Mouse (Mus musculus) liver, embryonic 14.5 days (tissue): ENCODE results near the gene Rbm47. TPM values are rescaled to one million over a fixed set of nuclear protein-coding genes. Genes with fewer than 3 reads are reported as not detected.
"Not testable (repeated sequence)": the region's sequence is repeated elsewhere in the genome, so short reads cannot be mapped to it uniquely, and the experiment has no call there.

Experiments
- ATAC-seq: fragments of 200-750 bp; cut with Nextera tagmentation; 2 replicates; pipeline ENCODE4 v1.8.0; 2017; ENCODE audit warnings: moderate number of reproducible peaks, mild to moderate bottlenecking, moderate library complexity; ENCODE audit not compliant: insufficient read depth
- DNase-seq, 3 experiments: peaks; one replicate each; pipeline ENCODE4 v3.0.0-alpha.2; 2012 to 2013; ENCODE audit warnings: low read depth in 3 of 3, low spot score in 3 of 3
- H3K27ac ChIP-seq: fragments of 300-500 bp; sonication (generic); 2 replicates; pipeline ENCODE4 v1.5.1; 2014; ENCODE audit warnings: moderate library complexity, mild to moderate bottlenecking, control low read depth, inconsistent platforms
- H3K27me3 ChIP-seq: fragments of 300-500 bp; sonication (generic); 2 replicates; pipeline ENCODE4 v1.6.1; 2014; ENCODE audit warnings: mild to moderate bottlenecking, low read length, moderate library complexity; ENCODE audit not compliant: control insufficient read depth, insufficient read depth
- H3K36me3 ChIP-seq: fragments of 300-500 bp; sonication (generic); replicated peaks from 2 replicates; pipeline ENCODE4 v1.6.1; 2014; ENCODE audit warnings: low read depth; ENCODE audit not compliant: control insufficient read depth, insufficient read depth
- H3K4me1 ChIP-seq, 2 experiments: fragments of 200-500 bp in 1 of 2; fragments of 300-500 bp in 1 of 2; sonication (generic) in 1 of 2; replicated peaks; 2 replicates each; pipeline ENCODE4 v1.6.1; 2012 to 2014; ENCODE audit warnings: antibody characterized with exemption in 1 of 2, inconsistent platforms in 1 of 2, low read length in 1 of 2; ENCODE audit not compliant: control insufficient read depth in 2 of 2, insufficient read depth in 2 of 2
- H3K4me2 ChIP-seq: fragments of 300-500 bp; sonication (generic); 2 replicates; pipeline ENCODE4 v1.6.1; 2014; ENCODE audit warnings: low read depth, mild to moderate bottlenecking, control low read depth, moderate library complexity
- H3K4me3 ChIP-seq, 2 experiments: fragments of 200-500 bp in 1 of 2; fragments of 300-500 bp in 1 of 2; sonication (generic) in 1 of 2; 2 replicates each; pipeline ENCODE4 v1.5.1; 2012 to 2014; ENCODE audit warnings: low read depth in 2 of 2, low read length in 2 of 2, mild to moderate bottlenecking in 2 of 2, control low read depth in 1 of 2, inconsistent platforms in 1 of 2, moderate library complexity in 1 of 2; ENCODE audit not compliant: insufficient read depth in 1 of 2
- H3K9ac ChIP-seq: fragments of 300-500 bp; sonication (generic); replicated peaks from 2 replicates; pipeline ENCODE4 v1.6.1; 2014; ENCODE audit warnings: mild to moderate bottlenecking, control low read depth, moderate library complexity
- H3K9me3 ChIP-seq: fragments of 300-500 bp; sonication (generic); 2 replicates; pipeline ENCODE4 v1.6.1; 2016; ENCODE audit warnings: low read length, mixed read lengths; ENCODE audit not compliant: control insufficient read depth
- CTCF ChIP-seq: IDR thresholded peaks from 2 replicates; pipeline ENCODE4 v1.5.1; 2016; ENCODE audit warnings: antibody characterized with exemption, low read depth, control low read depth
- EP300 ChIP-seq: IDR thresholded peaks from 2 replicates; pipeline ENCODE4 v1.6.1; 2016; ENCODE audit warnings: antibody characterized with exemption, low read depth
- WGBS: fragments of 180-500 bp; shearing (Covaris S2); extraction: QIAGEN DNeasy Blood & Tissue Kit; methylation state at CpG from one replicate; pipeline ENCODE4 v1.1.7; 2014; ENCODE audit not compliant: insufficient replicate concordance; 5-methylcytosine and 5-hydroxymethylcytosine counted together
- polyA plus RNA-seq, 2 experiments: library from polyadenylated mRNA; depleted of rRNA in 1 of 2; stranded (reverse) in 1 of 2; unstranded in 1 of 2; fragments of >200 nt; fragmentation: Nextera tagmentation in 1 of 2; extraction: Ambion mirVana in 1 of 2; gene quantifications; 2 replicates each; pipeline versions ENCODE4 v1.2.1 to v1.2.3; 2012 to 2014

The Rbm47 gene
- polyA plus RNA-seq, 2 experiments: 3.1 to 7.7 TPM

DNA sequence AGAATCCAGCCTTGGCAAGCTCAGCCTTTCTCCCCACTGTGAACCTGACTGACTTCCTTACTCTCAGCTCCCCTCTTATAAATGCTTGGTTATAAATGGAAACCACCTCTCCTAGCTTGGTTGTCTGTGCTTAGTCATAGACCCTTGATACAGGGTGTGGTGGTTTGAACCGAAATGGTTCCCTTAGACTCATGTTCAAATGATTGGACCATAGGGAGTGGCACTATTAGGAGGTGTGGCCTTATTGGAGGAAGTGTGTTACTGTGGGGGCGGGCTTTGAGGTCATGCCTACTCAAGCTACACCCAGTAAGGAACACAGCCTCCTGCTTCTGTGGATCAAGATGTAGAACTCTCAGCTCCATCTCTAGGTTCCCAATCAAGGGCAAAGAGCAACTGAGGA lies 181.7 kb downstream of the Rbm47 start:
- WGBS: 34% methylated on average over 2 of the region's 2 CpGs
- no peak overlapping the region for H3K27ac ChIP-seq
- H3K4me2 ChIP-seq: no peak overlapping the region
- DNase-seq (peak in 1 of 3 experiments; percentile 29), ATAC-seq (no peak)
- no peak for TF ChIP-seq CTCF
- TF ChIP-seq EP300: no peak
- H3K4me3 ChIP-seq: no peak overlapping the region
- H3K27me3 ChIP-seq: no peaks in the 10 kb centered on the region
- no peaks in the 10 kb centered on the region for H3K9me3 ChIP-seq
- no peaks in the 10 kb centered on the region; a peak in 1 of 4 replicates for H3K4me1 ChIP-seq
- no peak overlapping the region for H3K9ac ChIP-seq
- no peaks in the 10 kb centered on the region for H3K36me3 ChIP-seq

DNA sequence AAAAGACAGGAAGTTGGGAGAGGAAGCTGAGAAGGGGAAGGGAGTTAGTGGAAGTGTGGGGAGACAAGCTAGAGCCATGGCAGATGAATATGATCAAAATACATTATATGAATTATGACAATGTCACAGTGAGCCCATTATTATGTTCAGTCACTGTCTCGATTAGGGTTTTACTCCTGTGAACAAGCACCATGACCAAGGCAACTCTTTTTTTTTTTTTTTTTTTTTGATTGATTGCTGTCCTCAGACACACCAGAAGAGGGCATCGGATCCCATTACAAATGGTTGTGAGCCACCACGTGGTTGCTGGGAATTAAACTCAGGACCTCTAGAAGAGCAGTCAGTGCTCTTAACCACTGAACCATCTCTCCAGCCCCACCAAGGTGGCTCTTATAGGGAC lies 185.9 kb downstream of the Rbm47 start:
- H3K9ac ChIP-seq, H3K4me2 ChIP-seq, ATAC-seq, DNase-seq, H3K9me3 ChIP-seq, H3K4me3 ChIP-seq, H3K27ac ChIP-seq, H3K36me3 ChIP-seq, H3K4me1 ChIP-seq, H3K27me3 ChIP-seq: not testable (repeated sequence)
- 56% methylated on average over 3 of the region's 3 CpGs for WGBS

DNA sequence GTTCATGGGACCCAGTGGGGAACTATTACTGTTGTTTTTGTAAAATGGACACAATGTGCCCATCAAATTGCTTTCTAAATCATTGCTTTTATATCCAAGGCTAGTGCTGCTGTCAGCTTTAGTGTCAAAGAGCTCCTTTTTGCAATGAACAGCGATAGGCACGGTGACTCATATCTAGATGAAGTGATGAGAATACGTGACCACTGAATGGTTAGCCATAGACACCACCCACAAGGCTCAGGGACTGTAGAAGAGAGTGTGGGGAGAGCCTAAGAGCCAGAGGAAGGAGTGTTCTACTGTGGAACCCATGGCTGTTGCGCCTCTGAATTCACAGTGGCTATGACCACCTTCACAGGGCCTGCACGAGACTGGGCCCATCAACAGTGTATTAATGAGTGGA lies 186.5 kb downstream of the Rbm47 start:
- H3K27me3 ChIP-seq: no peaks in the 10 kb centered on the region
- H3K27ac ChIP-seq: no peak overlapping the region
- no peak overlapping the region for H3K9ac ChIP-seq
- DNase-seq (no peak), ATAC-seq (no peak)
- no peak overlapping the region for H3K4me3 ChIP-seq
- no peak for TF ChIP-seq CTCF
- no peak for TF ChIP-seq EP300
- no peaks in the 10 kb centered on the region for H3K9me3 ChIP-seq
- H3K4me2 ChIP-seq: no peak overlapping the region
- no peaks in the 10 kb centered on the region for H3K36me3 ChIP-seq
- H3K4me1 ChIP-seq: no peaks in the 10 kb centered on the region; a peak in 1 of 4 replicates
- 69% methylated on average over 5 of the region's 5 CpGs for WGBS

DNA sequence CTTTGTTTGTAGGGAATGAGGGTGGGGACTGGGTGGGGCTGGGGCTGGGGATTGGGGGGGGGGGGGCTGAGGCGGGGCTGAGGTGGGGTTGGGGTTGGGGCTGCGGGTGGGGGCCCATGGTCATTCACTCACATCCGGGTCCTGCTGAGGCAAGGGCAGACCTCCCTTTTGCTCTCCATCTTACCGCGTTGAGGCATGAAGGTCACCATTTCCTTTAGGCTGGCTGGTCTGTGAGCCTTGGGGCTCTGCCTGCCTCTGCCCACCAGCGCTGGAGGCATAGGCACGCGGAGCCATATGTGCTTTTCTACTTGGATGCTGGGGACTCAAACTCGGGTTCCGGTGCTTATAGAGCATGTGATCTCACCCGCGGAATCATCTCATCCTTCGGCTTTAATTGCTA lies 197.2 kb downstream of the Rbm47 start:
- Histone ChIP-seq H3K27ac (no peak overlapping the region), H3K4me3 (no peak overlapping the region), H3K9ac (no peak overlapping the region), H3K4me2 (no peak overlapping the region), H3K27me3 (no peaks in the 10 kb centered on the region), H3K4me1 (no peaks in the 10 kb centered on the region), H3K36me3 (no peaks in the 10 kb centered on the region), H3K9me3 (no peaks in the 10 kb centered on the region)
- DNase-seq: no peak
- ATAC-seq: no peak
- WGBS: 57% methylated on average over 13 of the region's 13 CpGs
- TF ChIP-seq EP300: no peak
- TF ChIP-seq CTCF: no peak

GRCm38 (mm10) chr5:65973189-65973588 lies 199.7 kb downstream of the Rbm47 start:
- H3K27ac ChIP-seq: no peak overlapping the region
- H3K27me3 ChIP-seq: no peaks in the 10 kb centered on the region
- H3K4me3 ChIP-seq: no peak overlapping the region
- no peaks in the 10 kb centered on the region for H3K9me3 ChIP-seq
- no peak overlapping the region for H3K4me2 ChIP-seq
- ATAC-seq (no peak), DNase-seq (no peak)
- TF ChIP-seq EP300: no peak
- TF ChIP-seq CTCF: no peak
- no peak overlapping the region for H3K9ac ChIP-seq
- H3K36me3 ChIP-seq: no peaks in the 10 kb centered on the region
- WGBS: 37% methylated on average over 2 of the region's 2 CpGs
- no peaks in the 10 kb centered on the region for H3K4me1 ChIP-seq
